Mouse (Mus musculus) olfactory bulb, adult 2 months (tissue): ENCODE results near the gene Cept1. TPM values are rescaled to one million over a fixed set of nuclear protein-coding genes. Genes with fewer than 3 reads are reported as not detected.

Experiments
- H3K27ac ChIP-seq: fragments of 200-500 bp; 2 replicates; pipeline ENCODE4 v1.5.1; 2012; ENCODE audit warnings: low read depth, low read length; ENCODE audit not compliant: insufficient read depth
- H3K4me1 ChIP-seq: fragments of 200-500 bp; 2 replicates; pipeline ENCODE4 v1.6.1; 2012; ENCODE audit warnings: low read length; ENCODE audit not compliant: control insufficient read depth, insufficient read depth
- H3K4me3 ChIP-seq: fragments of 200-500 bp; 2 replicates; pipeline ENCODE4 v1.5.1; 2012; ENCODE audit warnings: mild to moderate bottlenecking, low read depth, low read length, moderate library complexity; ENCODE audit not compliant: insufficient read depth
- CTCF ChIP-seq: fragments of 200-500 bp; IDR thresholded peaks from 2 replicates; pipeline ENCODE4 v1.5.1; 2012; ENCODE audit warnings: low read depth, mild to moderate bottlenecking, low read length, moderate library complexity; ENCODE audit not compliant: insufficient read depth
- POLR2A ChIP-seq: fragments of 200-500 bp; IDR thresholded peaks from 2 replicates; pipeline ENCODE4 v1.6.1; 2012; ENCODE audit warnings: mild to moderate bottlenecking, low read depth, low read length, moderate library complexity; ENCODE audit not compliant: insufficient read depth
- WGBS: fragments of 180-500 bp; shearing (Covaris S2); methylation state at CpG from one replicate; pipeline ENCODE4 v1.1.7; 2018; 5-methylcytosine and 5-hydroxymethylcytosine counted together
- polyA plus RNA-seq: library from polyadenylated mRNA; stranded (reverse); fragments of >200 nt; gene quantifications from 2 replicates; pipeline ENCODE4 v1.2.4, GENCODE M21; 2012; ENCODE audit warnings: low replicate concordance; ENCODE audit not compliant: missing spikeins, insufficient read depth, insufficient read length

Cept1 gene
- polyA plus RNA-seq, 1 experiment = not detected

- H3K4me3 ChIP-seq = no peak overlapping the region
- no peak overlapping the region for H3K27ac ChIP-seq
- 75% methylated on average over 5 of the region's 5 CpGs for WGBS
- peaks cover 9% of the 10 kb centered on the region for H3K4me1 ChIP-seq
- no peak for TF ChIP-seq CTCF
- TF ChIP-seq POLR2A = no peak
Measured at GRCm38 (mm10) chr3:106485810-106486209, 61.8 kb downstream of the Cept1 start.

- Histone ChIP-seq H3K27ac (no peak overlapping the region), H3K4me3 (no peak overlapping the region), H3K4me1 (peaks cover 9% of the 10 kb centered on the region)
- TF ChIP-seq CTCF (no peak), POLR2A (no peak)
- WGBS = 91% methylated on average over 3 of the region's 3 CpGs
Measured at GRCm38 (mm10) chr3:106484861-106485260, 62.7 kb downstream of the Cept1 start.

GRCm38 (mm10) chr3:106483796-106484405, 63.7 kb downstream of the Cept1 start:
- TF ChIP-seq CTCF = no peak
- no peak for TF ChIP-seq POLR2A
- WGBS = 85% methylated on average over 4 of the region's 4 CpGs
- Histone ChIP-seq H3K4me3 (no peak overlapping the region), H3K4me1 (peaks cover 9% of the 10 kb centered on the region), H3K27ac (no peak overlapping the region)

GRCm38 (mm10) chr3:106483297-106483696, 64.3 kb downstream of the Cept1 start:
- no peak overlapping the region for H3K27ac ChIP-seq
- H3K4me1 ChIP-seq = peaks cover 9% of the 10 kb centered on the region
- TF ChIP-seq POLR2A = no peak
- TF ChIP-seq CTCF = no peak
- no peak overlapping the region for H3K4me3 ChIP-seq
- 78% methylated on average over 7 of the region's 7 CpGs for WGBS

GRCm38 (mm10) chr3:106482281-106483081, 65.1 kb downstream of the Cept1 start, which contains the start of gene Dennd2d:
TSS of gene Dennd2d (plus strand) at chr3:106482405.
- WGBS = 1% methylated on average over 44 of the region's 44 CpGs
- H3K4me3 ChIP-seq = peak within 1 kb of the TSS; percentile 42
- H3K4me1 ChIP-seq = peaks cover 9% of the 10 kb centered on the region
- no peak within 1 kb of the TSS for H3K27ac ChIP-seq
- TF ChIP-seq CTCF (no peak), POLR2A (no peak)

- Histone ChIP-seq H3K4me3 (no peak overlapping the region), H3K4me1 (no peaks in the 10 kb centered on the region), H3K27ac (no peak overlapping the region)
- no peak for TF ChIP-seq CTCF
- no peak for TF ChIP-seq POLR2A
- 89% methylated on average over 1 of the region's 1 CpGs for WGBS
Measured at GRCm38 (mm10) chr3:106476863-106477262, 70.7 kb downstream of the Cept1 start.

GRCm38 (mm10) chr3:106474210-106474609, 73.4 kb downstream of the Cept1 start:
- no peak for TF ChIP-seq POLR2A
- no peak for TF ChIP-seq CTCF
- WGBS = 92% methylated on average over 4 of the region's 4 CpGs
- Histone ChIP-seq H3K4me3 (no peak overlapping the region), H3K27ac (no peak overlapping the region), H3K4me1 (no peaks in the 10 kb centered on the region)

- no peaks in the 10 kb centered on the region for H3K4me1 ChIP-seq
- whole genome bisulfite sequencing = 94% methylated on average over 1 of the region's 1 CpGs
- H3K4me3 ChIP-seq = no peak overlapping the region
- H3K27ac ChIP-seq = no peak overlapping the region
- no peak for TF ChIP-seq POLR2A
- TF ChIP-seq CTCF = no peak
Measured at GRCm38 (mm10) chr3:106464750-106465149, 82.9 kb downstream of the Cept1 start.

- H3K27ac ChIP-seq = no peak overlapping the region
- H3K4me1 ChIP-seq = no peaks in the 10 kb centered on the region
- TF ChIP-seq CTCF (no peak), POLR2A (no peak)
- H3K4me3 ChIP-seq = no peak overlapping the region
- 69% methylated on average over 3 of the region's 3 CpGs for WGBS
Measured at GRCm38 (mm10) chr3:106462493-106462892, 85.1 kb downstream of the Cept1 start.
